Mouse (Mus musculus) MEL (cell line): ENCODE measurements at regions not wholly inside any gene's neighbourhood (a gene's known extent, or its start where the extent isn't known, plus 50 kb on each side); places are given as distances from the start of the nearest gene placed in this dataset.

Source experiments
- CTCF ChIP-seq, 3 experiments: IDR thresholded peaks in 2 of 3; conservative IDR thresholded peaks in 1 of 3; 2 replicates each; pipeline ENCODE4 v1.5.1; 2011 to 2012; ENCODE audit warnings: low read length in 3 of 3, low read depth in 2 of 3, mild to moderate bottlenecking in 2 of 3, improper control_type of control experiment in 1 of 3, inconsistent platforms in 1 of 3, mixed read lengths in 1 of 3, moderate library complexity in 1 of 3; ENCODE audit not compliant: control insufficient read depth in 1 of 3, insufficient read depth in 1 of 3, poor library complexity in 1 of 3, severe bottlenecking in 1 of 3
- POLR2A ChIP-seq, 2 experiments: IDR thresholded peaks; 2 replicates each; pipeline ENCODE4 v1.6.1; 2011 to 2012; ENCODE audit warnings: low read length in 2 of 2, mild to moderate bottlenecking in 2 of 2, control low read depth in 1 of 2, improper control_type of control experiment in 1 of 2, low read depth in 1 of 2, moderate library complexity in 1 of 2; ENCODE audit not compliant: control insufficient read depth in 1 of 2, insufficient read depth in 1 of 2, poor library complexity in 1 of 2
- ZKSCAN1 ChIP-seq: IDR thresholded peaks from 2 replicates; pipeline ENCODE4 v1.6.1; 2012; ENCODE audit warnings: low read depth, mild to moderate bottlenecking, inconsistent platforms, low read length, improper control_type of control experiment, moderate library complexity

DNA sequence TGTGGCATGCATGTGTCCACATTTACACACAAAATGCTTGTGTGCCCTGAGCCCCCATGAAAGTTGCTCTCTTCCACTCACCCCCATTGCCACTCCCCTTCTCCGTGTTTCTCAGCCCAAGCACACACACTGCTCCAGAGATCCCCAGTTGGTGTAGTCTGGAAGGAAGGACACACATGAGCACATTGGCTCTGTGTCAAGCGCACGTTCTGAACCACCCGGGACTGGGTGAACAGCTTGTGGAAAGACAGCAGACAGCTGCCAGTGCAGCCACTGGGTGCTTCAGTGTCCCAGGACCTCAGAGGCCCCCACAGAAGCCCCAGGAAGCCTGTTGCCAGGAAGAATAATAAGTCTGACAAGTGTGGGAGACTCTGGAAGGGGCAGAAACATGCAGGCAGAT lies 304.2 kb downstream of the Bcor start:
- TF ChIP-seq POLR2A (IDR thresholded peaks at IDR 0.05; ENCODE audit: control insufficient read depth in 1 of 2, insufficient read depth in 1 of 2, low read depth in 1 of 2, low read length in 2 of 2, poor library complexity in 1 of 2) (no peak), ZKSCAN1 (no peak), CTCF (IDR thresholded peaks at IDR 0.05 in 2 of 3, conservative IDR thresholded peaks at IDR 0.05 in 1 of 3; ENCODE audit: control insufficient read depth in 1 of 3, insufficient read depth in 1 of 3, low read depth in 2 of 3, low read length in 3 of 3, poor library complexity in 1 of 3, severe bottlenecking in 1 of 3) (no peak)
